Mouse (Mus musculus) myocyte (in vitro differentiated cells): Measurements from ENCODE around the gene Tet3. TPM values are rescaled to one million over a fixed set of nuclear protein-coding genes. Genes with fewer than 3 reads are reported as not detected.

Source experiments
- H3K27me3 ChIP-seq: one replicate; pipeline ENCODE4 v1.6.1; 2011; ENCODE audit not compliant: control insufficient read depth, insufficient read depth, insufficient read length
- H3K36me3 ChIP-seq: one replicate; pipeline ENCODE4 v1.6.1; 2011; ENCODE audit not compliant: control insufficient read depth, insufficient read depth
- H3K4me2 ChIP-seq: one replicate; pipeline ENCODE4 v1.6.1; 2011; ENCODE audit warnings: low read depth, control low read depth
- H3K4me3 ChIP-seq: one replicate; pipeline ENCODE4 v1.5.1; 2011; ENCODE audit warnings: mild to moderate bottlenecking, control low read depth, moderate library complexity
- H3K79me2 ChIP-seq: one replicate; pipeline ENCODE4 v1.6.1; 2011; ENCODE audit not compliant: control insufficient read depth, insufficient read depth
- H3ac ChIP-seq: one replicate; pipeline ENCODE4 v1.6.1; 2011; ENCODE audit not compliant: control insufficient read depth, insufficient read length
- CEBPB ChIP-seq: IDR thresholded peaks from 2 replicates; pipeline ENCODE4 v1.6.1; 2011; ENCODE audit warnings: mild to moderate bottlenecking, moderate library complexity; ENCODE audit not compliant: poor library complexity, insufficient read depth, severe bottlenecking
- E2F4 ChIP-seq: IDR thresholded peaks from one replicate; pipeline ENCODE4 v1.6.1; 2011; ENCODE audit warnings: mild to moderate bottlenecking, control low read depth, moderate library complexity; ENCODE audit not compliant: insufficient read depth
- MAX ChIP-seq: IDR thresholded peaks from one replicate; pipeline ENCODE4 v1.6.1; 2011; ENCODE audit warnings: low read depth, mild to moderate bottlenecking, control low read depth
- MYOD1 ChIP-seq, 3 experiments: IDR thresholded peaks; one replicate each; pipeline ENCODE4 v1.6.1; 2011; ENCODE audit warnings: control low read depth in 2 of 3, low read depth in 2 of 3, mild to moderate bottlenecking in 2 of 3, moderate library complexity in 1 of 3; ENCODE audit not compliant: insufficient read length in 2 of 3, control insufficient read depth in 1 of 3
- MYOG ChIP-seq, 3 experiments: IDR thresholded peaks; one replicate each; pipeline ENCODE4 v1.6.1; 2011; ENCODE audit warnings: control low read depth in 2 of 3, low read depth in 2 of 3, mild to moderate bottlenecking in 2 of 3; ENCODE audit not compliant: insufficient read length in 2 of 3, control insufficient read depth in 1 of 3, insufficient read depth in 1 of 3
- POLR2A ChIP-seq: IDR thresholded peaks from one replicate; pipeline ENCODE4 v1.6.1; 2011; ENCODE audit warnings: low read depth, mild to moderate bottlenecking, control low read depth, moderate library complexity; ENCODE audit not compliant: insufficient read length
- POLR2AphosphoS2 ChIP-seq: IDR thresholded peaks from one replicate; pipeline ENCODE4 v1.6.1; 2011; ENCODE audit warnings: low read depth, control low read depth; ENCODE audit not compliant: insufficient read length
- REST ChIP-seq: IDR thresholded peaks from one replicate; pipeline ENCODE4 v1.6.1; 2011; ENCODE audit warnings: mild to moderate bottlenecking, control low read depth, moderate library complexity; ENCODE audit not compliant: insufficient read depth, insufficient read length
- SRF ChIP-seq: IDR thresholded peaks from one replicate; pipeline ENCODE4 v1.6.1; 2011; ENCODE audit warnings: low read depth; ENCODE audit not compliant: control insufficient read depth, insufficient read length
- TCF12 ChIP-seq: IDR thresholded peaks from one replicate; pipeline ENCODE4 v1.6.1; 2011; ENCODE audit warnings: mild to moderate bottlenecking, control low read depth; ENCODE audit not compliant: poor library complexity, insufficient read depth, severe bottlenecking
- TCF3 ChIP-seq: IDR thresholded peaks from one replicate; pipeline ENCODE4 v1.6.1; 2011; ENCODE audit warnings: low read depth, control low read depth; ENCODE audit not compliant: insufficient read length
- USF1 ChIP-seq: IDR thresholded peaks from one replicate; pipeline ENCODE4 v1.6.1; 2011; ENCODE audit warnings: low read depth, mild to moderate bottlenecking, control low read depth, moderate library complexity
- polyA plus RNA-seq: library from polyadenylated mRNA; unstranded; fragments of >200 nt; fragmentation: generic; extraction: Trizol; gene quantifications from one replicate; pipeline ENCODE4 v1.2.1, GENCODE M21; 2012; ENCODE audit warnings: missing spikeins

Gene Tet3
- polyA plus RNA-seq, 1 experiment, result 11.4 TPM

DNA sequence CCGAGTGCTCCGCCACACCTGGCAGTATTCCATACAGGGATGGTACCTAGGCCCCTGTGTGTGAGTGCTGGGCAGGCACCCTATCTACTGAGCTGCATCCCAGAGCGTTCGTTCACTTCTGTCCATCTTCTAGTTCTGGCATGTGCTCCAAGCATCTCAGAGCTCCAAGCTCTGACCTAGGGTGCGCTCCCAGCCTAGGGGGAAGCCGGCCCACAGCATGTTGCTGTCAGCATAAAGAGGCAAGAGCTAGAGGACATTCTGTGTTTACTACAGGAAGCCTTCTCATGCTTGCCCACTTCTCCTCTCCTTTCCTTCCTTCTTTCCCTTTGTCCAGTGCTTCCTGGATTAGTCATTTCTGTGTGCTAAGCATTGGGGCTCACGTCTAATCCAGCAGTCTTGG, 16.5 kb upstream of the Tet3 start:
- Histone ChIP-seq H3ac (no peak overlapping the region), H3K4me3 (no peak overlapping the region)

DNA sequence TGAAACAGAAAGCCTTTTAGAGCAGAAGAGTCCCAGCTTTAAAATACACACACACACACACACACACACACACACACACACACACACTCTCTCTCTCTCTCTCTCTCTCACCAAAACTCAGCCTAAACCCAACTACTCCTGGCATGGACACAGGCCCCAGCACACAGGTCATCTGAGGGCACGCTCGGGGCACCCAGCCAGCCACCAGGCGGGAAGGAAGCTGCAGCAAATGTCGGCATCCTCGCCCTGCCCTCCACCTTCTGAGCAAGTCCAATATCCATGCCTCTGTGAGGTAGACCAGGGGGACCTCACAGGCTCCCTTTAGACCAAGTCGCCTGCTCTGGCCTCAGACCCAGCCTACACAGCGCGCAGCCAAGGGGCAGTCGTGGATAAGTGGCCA, 14.4 kb upstream of the Tet3 start:
- Histone ChIP-seq H3K36me3 (no peaks in the 10 kb centered on the region), H3K27me3 (no peaks in the 10 kb centered on the region), H3K4me3 (no peak overlapping the region), H3K4me2 (no peak overlapping the region), H3ac (no peak overlapping the region), H3K79me2 (no peaks in the 10 kb centered on the region)
- TF ChIP-seq TCF3 (no peak), MAX (no peak), POLR2A (no peak), REST (no peak)

More for the DNA sequence above, 16.5 kb upstream of the Tet3 start:
- Histone ChIP-seq H3K79me2 (no peaks in the 10 kb centered on the region), H3K27me3 (no peaks in the 10 kb centered on the region), H3K36me3 (peaks cover 12% of the 10 kb centered on the region), H3K4me2 (no peak overlapping the region)
- TF ChIP-seq CEBPB (no peak), SRF (no peak), TCF3 (no peak), POLR2A (no peak), MYOD1 (IDR thresholded peaks at IDR 0.05; ENCODE audit: control insufficient read depth in 1 of 3, insufficient read length in 2 of 3, low read depth in 2 of 3) (no peak), USF1 (no peak), MAX (no peak), REST (no peak), MYOG (IDR thresholded peaks at IDR 0.05; ENCODE audit: control insufficient read depth in 1 of 3, insufficient read depth in 1 of 3, insufficient read length in 2 of 3, low read depth in 2 of 3) (no peak), TCF12 (no peak), POLR2AphosphoS2 (no peak), E2F4 (no peak)

DNA sequence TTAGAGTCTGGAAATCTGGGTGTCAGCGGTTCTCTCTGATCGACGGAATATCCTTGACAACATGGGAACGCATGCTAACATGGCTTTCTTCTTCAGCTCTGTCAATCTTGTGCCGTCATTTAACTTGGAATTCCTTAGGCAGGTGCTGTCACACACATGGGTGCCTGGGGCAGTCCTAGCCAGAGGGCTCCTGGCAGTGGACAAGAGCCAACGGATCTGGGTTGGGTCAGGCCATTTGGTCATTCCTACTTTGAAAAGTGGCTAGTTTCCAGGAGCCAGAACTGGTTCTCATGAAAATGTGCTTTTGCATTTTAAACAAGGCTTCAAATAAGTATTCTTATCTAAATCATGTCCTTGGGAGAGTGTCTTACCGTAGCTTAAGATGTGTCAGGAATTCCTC, 12.9 kb upstream of the Tet3 start:
- Histone ChIP-seq H3ac (no peak overlapping the region), H3K36me3 (no peaks in the 10 kb centered on the region), H3K4me2 (no peak overlapping the region), H3K27me3 (no peaks in the 10 kb centered on the region), H3K4me3 (no peak overlapping the region), H3K79me2 (no peaks in the 10 kb centered on the region)
- no peak for TF ChIP-seq POLR2A
- no peak for TF ChIP-seq MYOD1 (IDR thresholded peaks at IDR 0.05; ENCODE audit: control insufficient read depth in 1 of 3, insufficient read length in 2 of 3, low read depth in 2 of 3)
- TF ChIP-seq TCF3, result no peak
- no peak for TF ChIP-seq USF1
- no peak for TF ChIP-seq REST
- TF ChIP-seq SRF, result no peak

DNA sequence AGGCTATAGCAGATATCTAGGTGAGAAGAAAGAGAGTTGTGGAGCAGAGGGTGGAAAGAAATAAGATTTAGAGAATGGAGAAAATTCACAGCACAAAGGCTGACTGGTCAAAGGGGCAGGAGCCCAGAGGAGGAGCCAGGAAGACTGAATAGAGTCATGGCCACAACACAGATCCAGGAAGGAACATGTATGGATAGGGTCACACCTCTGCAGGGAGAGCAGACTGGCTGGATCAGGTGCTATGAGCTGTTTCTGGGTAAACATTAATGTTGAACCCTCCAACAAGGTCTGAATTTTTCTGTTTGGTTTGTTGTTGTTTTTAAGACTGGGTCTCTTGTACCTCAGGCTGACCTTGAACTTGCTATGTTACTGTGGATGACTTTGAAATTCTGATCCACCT, 5.1 kb upstream of the Tet3 start:
- Histone ChIP-seq H3K27me3 (no peaks in the 10 kb centered on the region), H3K4me3 (no peak overlapping the region), H3K4me2 (no peak overlapping the region), H3K79me2 (no peaks in the 10 kb centered on the region), H3ac (no peak overlapping the region), H3K36me3 (no peaks in the 10 kb centered on the region)
- TF ChIP-seq E2F4, result no peak
- no peak for TF ChIP-seq REST
- no peak for TF ChIP-seq MYOD1 (IDR thresholded peaks at IDR 0.05; ENCODE audit: control insufficient read depth in 1 of 3, insufficient read length in 2 of 3, low read depth in 2 of 3)
- no peak for TF ChIP-seq POLR2A
- no peak for TF ChIP-seq MAX
- no peak for TF ChIP-seq CEBPB
- TF ChIP-seq POLR2AphosphoS2, result no peak
- no peak for TF ChIP-seq TCF3
- no peak for TF ChIP-seq USF1

GRCm38 (mm10) chr6:83456984-83457810, 1.7 kb downstream of the Tet3 start:
- Histone ChIP-seq H3K4me2 (peak overlapping the region; percentile 80), H3K36me3 (no peaks in the 10 kb centered on the region), H3K27me3 (no peaks in the 10 kb centered on the region), H3K4me3 (peak overlapping the region; percentile 23), H3ac (peak overlapping the region; percentile 93), H3K79me2 (peaks cover 6% of the 10 kb centered on the region)
- TF ChIP-seq POLR2AphosphoS2, result no peak
- no peak for TF ChIP-seq POLR2A
- no peak for TF ChIP-seq USF1
- no peak for TF ChIP-seq SRF
- no peak for TF ChIP-seq REST
- TF ChIP-seq MYOD1 (IDR thresholded peaks at IDR 0.05; ENCODE audit: control insufficient read depth in 1 of 3, insufficient read length in 2 of 3, low read depth in 2 of 3), result no peak
- no peak for TF ChIP-seq MYOG (IDR thresholded peaks at IDR 0.05; ENCODE audit: control insufficient read depth in 1 of 3, insufficient read depth in 1 of 3, insufficient read length in 2 of 3, low read depth in 2 of 3)
- no peak for TF ChIP-seq E2F4
- no peak for TF ChIP-seq MAX
- TF ChIP-seq TCF12, result no peak
